Mouse (Mus musculus): ENCODE measurements at regions not wholly inside any gene's neighbourhood (a gene's known extent, or its start where the extent isn't known, plus 50 kb on each side); places are given as distances from the start of the nearest gene placed in this dataset.

- ATAC-seq (ENCODE audit: low FRiP score), result no peak
- Histone ChIP-seq H3K9ac (no peak overlapping the region), H3K4me2 (no peak overlapping the region), H3K27me3 (no peaks in the 10 kb centered on the region), H3K4me1 (no peaks in the 10 kb centered on the region), H3K36me3 (replicated peaks) (no peaks in the 10 kb centered on the region), H3K9me3 (no peaks in the 10 kb centered on the region), H3K4me3 (replicated peaks) (no peak overlapping the region), H3K27ac (no peak overlapping the region)
- 94% methylated on average over 3 of the region's 3 CpGs for WGBS
Observed at GRCm38 (mm10) chr3:41492031-41492726, 63.4 kb upstream of the Jade1 start.

GRCm38 (mm10) chr3:41491185-41491584 lies 64.3 kb upstream of the Jade1 start:
- H3K36me3 ChIP-seq (replicated peaks), result no peaks in the 10 kb centered on the region
- no peaks in the 10 kb centered on the region for H3K27me3 ChIP-seq
- H3K27ac ChIP-seq, result no peak overlapping the region
- no peak overlapping the region for H3K4me3 ChIP-seq (replicated peaks)
- H3K9ac ChIP-seq, result no peak overlapping the region
- H3K4me2 ChIP-seq, result no peak overlapping the region
- ATAC-seq (ENCODE audit: low FRiP score), result no peak
- H3K4me1 ChIP-seq, result no peaks in the 10 kb centered on the region
- WGBS, result 95% methylated on average over 4 of the region's 4 CpGs
- no peaks in the 10 kb centered on the region for H3K9me3 ChIP-seq

- no peak overlapping the region for H3K4me2 ChIP-seq
- no peaks in the 10 kb centered on the region for H3K4me1 ChIP-seq
- no peak overlapping the region for H3K4me3 ChIP-seq (replicated peaks)
- H3K9ac ChIP-seq, result no peak overlapping the region
- no peaks in the 10 kb centered on the region for H3K27me3 ChIP-seq
- H3K27ac ChIP-seq, result no peak overlapping the region
- H3K9me3 ChIP-seq, result no peaks in the 10 kb centered on the region
- ATAC-seq (ENCODE audit: low FRiP score), result no peak
- H3K36me3 ChIP-seq (replicated peaks), result no peaks in the 10 kb centered on the region
Observed at GRCm38 (mm10) chr3:41489998-41490397, 65.5 kb upstream of the Jade1 start.

GRCm38 (mm10) chr3:41489571-41489970 lies 66.0 kb upstream of the Jade1 start:
- Histone ChIP-seq H3K4me1 (no peaks in the 10 kb centered on the region), H3K4me3 (replicated peaks) (no peak overlapping the region), H3K27me3 (no peaks in the 10 kb centered on the region), H3K9ac (no peak overlapping the region), H3K36me3 (replicated peaks) (no peaks in the 10 kb centered on the region), H3K27ac (no peak overlapping the region), H3K4me2 (no peak overlapping the region), H3K9me3 (no peaks in the 10 kb centered on the region)
- whole genome bisulfite sequencing, result 81% methylated on average over 3 of the region's 3 CpGs
- no peak for ATAC-seq (ENCODE audit: low FRiP score)

GRCm38 (mm10) chr3:41488229-41488774 lies 67.2 kb upstream of the Jade1 start:
- H3K4me2 ChIP-seq, result no peak overlapping the region
- no peaks in the 10 kb centered on the region for H3K27me3 ChIP-seq
- no peak overlapping the region for H3K4me3 ChIP-seq (replicated peaks)
- no peak overlapping the region for H3K27ac ChIP-seq
- H3K4me1 ChIP-seq, result no peaks in the 10 kb centered on the region
- H3K36me3 ChIP-seq (replicated peaks), result no peaks in the 10 kb centered on the region
- ATAC-seq (ENCODE audit: low FRiP score), result no peak
- no peaks in the 10 kb centered on the region for H3K9me3 ChIP-seq
- 62% methylated on average over 1 of the region's 1 CpGs for WGBS
- H3K9ac ChIP-seq, result no peak overlapping the region

- no peak overlapping the region for H3K4me3 ChIP-seq (replicated peaks)
- no peaks in the 10 kb centered on the region for H3K9me3 ChIP-seq
- no peaks in the 10 kb centered on the region for H3K27me3 ChIP-seq
- 92% methylated on average over 9 of the region's 9 CpGs for WGBS
- H3K4me2 ChIP-seq, result no peak overlapping the region
- H3K9ac ChIP-seq, result no peak overlapping the region
- no peak for ATAC-seq (ENCODE audit: low FRiP score)
- no peak overlapping the region for H3K27ac ChIP-seq
- H3K4me1 ChIP-seq, result no peaks in the 10 kb centered on the region
- no peaks in the 10 kb centered on the region for H3K36me3 ChIP-seq (replicated peaks)
Observed at GRCm38 (mm10) chr3:41484920-41485319, 70.6 kb upstream of the Jade1 start.

GRCm38 (mm10) chr3:41483582-41483981 lies 71.9 kb upstream of the Jade1 start:
- H3K9ac ChIP-seq, result no peak overlapping the region
- no peaks in the 10 kb centered on the region for H3K36me3 ChIP-seq (replicated peaks)
- no peak overlapping the region for H3K4me3 ChIP-seq (replicated peaks)
- H3K4me1 ChIP-seq, result no peaks in the 10 kb centered on the region
- H3K27ac ChIP-seq, result no peak overlapping the region
- H3K27me3 ChIP-seq, result no peaks in the 10 kb centered on the region
- WGBS, result 80% methylated on average over 3 of the region's 3 CpGs
- no peaks in the 10 kb centered on the region for H3K9me3 ChIP-seq
- ATAC-seq (ENCODE audit: low FRiP score), result no peak
- H3K4me2 ChIP-seq, result no peak overlapping the region

- H3K9ac ChIP-seq, result no peak overlapping the region
- no peak for ATAC-seq (ENCODE audit: low FRiP score)
- H3K27me3 ChIP-seq, result no peaks in the 10 kb centered on the region
- H3K4me1 ChIP-seq, result no peaks in the 10 kb centered on the region
- no peak overlapping the region for H3K4me2 ChIP-seq
- 84% methylated on average over 5 of the region's 5 CpGs for WGBS
- H3K9me3 ChIP-seq, result no peaks in the 10 kb centered on the region
- H3K4me3 ChIP-seq (replicated peaks), result no peak overlapping the region
- H3K36me3 ChIP-seq (replicated peaks), result no peaks in the 10 kb centered on the region
- no peak overlapping the region for H3K27ac ChIP-seq
Observed at GRCm38 (mm10) chr3:41482881-41483494, 72.5 kb upstream of the Jade1 start.

GRCm38 (mm10) chr3:41480186-41480585 lies 75.3 kb upstream of the Jade1 start:
- no peaks in the 10 kb centered on the region for H3K27me3 ChIP-seq
- no peak for ATAC-seq (ENCODE audit: low FRiP score)
- no peak overlapping the region for H3K4me3 ChIP-seq (replicated peaks)
- no peaks in the 10 kb centered on the region for H3K9me3 ChIP-seq
- no peak overlapping the region for H3K9ac ChIP-seq
- WGBS, result 81% methylated on average over 3 of the region's 3 CpGs
- no peaks in the 10 kb centered on the region for H3K36me3 ChIP-seq (replicated peaks)
- no peak overlapping the region for H3K27ac ChIP-seq
- no peaks in the 10 kb centered on the region for H3K4me1 ChIP-seq
- no peak overlapping the region for H3K4me2 ChIP-seq

- H3K27ac ChIP-seq, result no peak overlapping the region
- WGBS, result 86% methylated on average over 2 of the region's 2 CpGs
- H3K9ac ChIP-seq, result no peak overlapping the region
- no peak overlapping the region for H3K4me3 ChIP-seq (replicated peaks)
- H3K4me2 ChIP-seq, result no peak overlapping the region
- H3K36me3 ChIP-seq (replicated peaks), result no peaks in the 10 kb centered on the region
- ATAC-seq (ENCODE audit: low FRiP score), result no peak
- no peaks in the 10 kb centered on the region for H3K4me1 ChIP-seq
- no peaks in the 10 kb centered on the region for H3K27me3 ChIP-seq
- no peaks in the 10 kb centered on the region for H3K9me3 ChIP-seq
Observed at GRCm38 (mm10) chr3:41478971-41479370, 76.6 kb upstream of the Jade1 start.

GRCm38 (mm10) chr3:41476516-41476915 lies 79.0 kb upstream of the Jade1 start:
- WGBS, result 90% methylated on average over 6 of the region's 6 CpGs
- Histone ChIP-seq H3K36me3 (replicated peaks) (no peaks in the 10 kb centered on the region), H3K4me3 (replicated peaks) (no peak overlapping the region), H3K9ac (no peak overlapping the region), H3K4me2 (no peak overlapping the region), H3K9me3 (no peaks in the 10 kb centered on the region), H3K4me1 (no peaks in the 10 kb centered on the region), H3K27me3 (no peaks in the 10 kb centered on the region), H3K27ac (no peak overlapping the region)
- ATAC-seq (ENCODE audit: low FRiP score), result no peak

GRCm38 (mm10) chr3:41472586-41472985 lies 82.9 kb upstream of the Jade1 start:
- Histone ChIP-seq H3K27me3 (no peaks in the 10 kb centered on the region), H3K27ac (no peak overlapping the region), H3K9me3 (no peaks in the 10 kb centered on the region), H3K4me1 (no peaks in the 10 kb centered on the region), H3K9ac (no peak overlapping the region), H3K4me3 (replicated peaks) (no peak overlapping the region), H3K36me3 (replicated peaks) (no peaks in the 10 kb centered on the region), H3K4me2 (no peak overlapping the region)
- ATAC-seq (ENCODE audit: low FRiP score), result no peak
- WGBS, result 87% methylated on average over 3 of the region's 3 CpGs

GRCm38 (mm10) chr3:41469106-41469505 lies 86.4 kb upstream of the Jade1 start:
- no peak overlapping the region for H3K4me3 ChIP-seq (replicated peaks)
- no peaks in the 10 kb centered on the region for H3K4me1 ChIP-seq
- no peak overlapping the region for H3K4me2 ChIP-seq
- no peak overlapping the region for H3K9ac ChIP-seq
- H3K27ac ChIP-seq, result no peak overlapping the region
- ATAC-seq (ENCODE audit: low FRiP score), result no peak
- WGBS, result 85% methylated on average over 6 of the region's 6 CpGs
- H3K9me3 ChIP-seq, result no peaks in the 10 kb centered on the region
- no peaks in the 10 kb centered on the region for H3K27me3 ChIP-seq
- H3K36me3 ChIP-seq (replicated peaks), result no peaks in the 10 kb centered on the region
